Mouse (Mus musculus) forebrain, embryonic 16.5 days (tissue): ENCODE measurements around the gene Aak1. TPM values are rescaled to one million over a fixed set of nuclear protein-coding genes. Genes with fewer than 3 reads are reported as not detected.

Experiments
- ATAC-seq: fragments of 200-750 bp; cut with Nextera tagmentation; 2 replicates; pipeline ENCODE4 v1.8.0; 2017; ENCODE audit warnings: mild to moderate bottlenecking, moderate library complexity
- H3K27ac ChIP-seq: fragments of 300-500 bp; sonication (generic); 2 replicates; pipeline ENCODE4 v1.5.1; 2014; ENCODE audit warnings: low read length, control low read depth
- H3K27me3 ChIP-seq: fragments of 300-500 bp; sonication (generic); replicated peaks from 2 replicates; pipeline ENCODE4 v1.6.1; 2014; ENCODE audit warnings: low read length; ENCODE audit not compliant: control insufficient read depth, insufficient read depth
- H3K36me3 ChIP-seq: fragments of 300-500 bp; sonication (generic); 2 replicates; pipeline ENCODE4 v1.6.1; 2014; ENCODE audit not compliant: control insufficient read depth, insufficient read depth
- H3K4me1 ChIP-seq: fragments of 300-500 bp; sonication (generic); replicated peaks from 2 replicates; pipeline ENCODE4 v1.6.1; 2014; ENCODE audit warnings: low read length; ENCODE audit not compliant: control insufficient read depth, insufficient read depth
- H3K4me2 ChIP-seq: fragments of 300-500 bp; sonication (generic); 2 replicates; pipeline ENCODE4 v1.6.1; 2014; ENCODE audit warnings: mild to moderate bottlenecking, low read length, control low read depth
- H3K4me3 ChIP-seq: fragments of 300-500 bp; sonication (generic); replicated peaks from 2 replicates; pipeline ENCODE4 v1.5.1; 2014; ENCODE audit warnings: mild to moderate bottlenecking, low read length, control low read depth
- H3K9ac ChIP-seq: fragments of 300-500 bp; sonication (generic); replicated peaks from 2 replicates; pipeline ENCODE4 v1.6.1; 2014; ENCODE audit warnings: low read depth, low read length, control low read depth
- H3K9me3 ChIP-seq: fragments of 300-500 bp; sonication (generic); 2 replicates; pipeline ENCODE4 v1.6.1; 2016; ENCODE audit warnings: low read length; ENCODE audit not compliant: control insufficient read depth
- WGBS: fragments of 180-500 bp; shearing (Covaris S2); extraction: QIAGEN DNeasy Blood & Tissue Kit; methylation state at CpG from one replicate; pipeline ENCODE4 v1.1.7; 2014; 5-methylcytosine and 5-hydroxymethylcytosine counted together
- polyA plus RNA-seq: library from polyadenylated mRNA; unstranded; fragments of >200 nt; fragmentation: Nextera tagmentation; extraction: Ambion mirVana; gene quantifications from 2 replicates; pipeline ENCODE4 v1.2.1, GENCODE M21; 2015

The Aak1 gene
- polyA plus RNA-seq, 1 experiment from 2014 or later, result 36.8 TPM

DNA sequence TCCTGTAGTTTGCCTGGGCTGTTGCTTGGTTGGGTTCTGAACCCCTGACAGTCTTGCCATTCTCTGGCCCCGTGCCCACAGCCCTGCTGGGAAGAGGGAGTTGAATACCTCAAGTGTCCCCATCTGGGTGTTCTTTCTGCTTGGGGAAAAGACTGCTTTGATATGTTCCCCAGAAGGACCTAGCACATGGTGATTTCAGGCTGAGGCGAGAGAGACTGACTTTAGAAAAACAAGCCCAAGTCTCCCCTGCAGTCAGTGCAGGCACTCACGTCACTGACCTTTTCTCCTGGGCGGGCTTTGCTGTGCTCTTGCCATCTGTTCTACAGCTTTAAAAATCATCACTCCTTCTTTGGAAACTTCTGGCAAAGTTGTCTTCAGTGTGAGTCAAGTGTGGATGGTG, 67.9 kb downstream of the Aak1 start:
- no peaks in the 10 kb centered on the region for H3K36me3 ChIP-seq
- H3K4me2 ChIP-seq, result no peak overlapping the region
- no peaks in the 10 kb centered on the region for H3K9me3 ChIP-seq
- 75% methylated on average over 4 of the region's 4 CpGs for WGBS
- H3K4me3 ChIP-seq, result no peak overlapping the region
- no peaks in the 10 kb centered on the region for H3K27me3 ChIP-seq
- no peak overlapping the region for H3K27ac ChIP-seq
- ATAC-seq, result no peak
- H3K9ac ChIP-seq, result no peak overlapping the region
- peaks cover 8% of the 10 kb centered on the region for H3K4me1 ChIP-seq

DNA sequence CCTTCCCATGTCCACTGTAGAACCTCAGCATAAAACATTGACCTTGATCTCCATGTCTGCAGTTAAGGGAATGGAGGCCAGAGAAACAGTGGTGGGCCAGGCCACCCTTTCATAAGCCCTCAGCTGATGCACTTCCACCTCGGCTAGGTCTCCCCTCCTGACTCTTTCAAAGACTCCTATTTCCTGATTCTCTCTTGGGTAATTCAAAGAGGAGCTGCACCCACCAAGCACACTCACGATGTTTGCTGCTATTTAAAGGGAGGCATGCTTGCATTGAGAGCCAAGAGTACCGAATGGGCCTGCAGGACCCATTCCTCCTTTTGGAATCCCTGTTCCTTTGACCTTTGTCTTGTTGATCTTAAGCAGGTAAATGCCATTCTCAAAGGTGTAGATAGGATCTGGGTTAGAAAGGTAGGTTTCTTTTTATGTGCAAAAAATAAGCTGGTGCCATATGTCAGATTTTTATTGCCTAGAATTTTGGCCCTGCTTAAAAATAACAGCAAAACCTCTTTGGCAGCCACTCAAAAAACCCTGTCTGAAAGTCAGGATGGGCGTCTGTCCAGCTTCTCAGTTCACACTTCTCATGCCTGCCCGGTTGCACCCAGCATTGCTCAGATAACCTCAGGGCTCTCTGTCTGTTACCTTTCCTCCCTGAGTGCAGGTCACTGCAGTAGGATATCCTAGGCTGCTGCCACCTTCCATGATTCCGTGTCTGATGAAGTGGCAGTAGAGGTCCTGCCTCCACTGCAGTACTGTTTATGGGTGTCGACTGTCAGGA, 68.9 kb downstream of the Aak1 start:
- Histone ChIP-seq H3K9ac (no peak overlapping the region), H3K27ac (peak overlapping the region; percentile 33; the same call in 1 of the 2 replicates), H3K4me2 (no peak overlapping the region), H3K36me3 (no peaks in the 10 kb centered on the region), H3K27me3 (no peaks in the 10 kb centered on the region), H3K9me3 (no peaks in the 10 kb centered on the region), H3K4me3 (no peak overlapping the region), H3K4me1 (peaks cover 8% of the 10 kb centered on the region)
- no peak for ATAC-seq
- 60% methylated on average over 7 of the region's 7 CpGs for WGBS

DNA sequence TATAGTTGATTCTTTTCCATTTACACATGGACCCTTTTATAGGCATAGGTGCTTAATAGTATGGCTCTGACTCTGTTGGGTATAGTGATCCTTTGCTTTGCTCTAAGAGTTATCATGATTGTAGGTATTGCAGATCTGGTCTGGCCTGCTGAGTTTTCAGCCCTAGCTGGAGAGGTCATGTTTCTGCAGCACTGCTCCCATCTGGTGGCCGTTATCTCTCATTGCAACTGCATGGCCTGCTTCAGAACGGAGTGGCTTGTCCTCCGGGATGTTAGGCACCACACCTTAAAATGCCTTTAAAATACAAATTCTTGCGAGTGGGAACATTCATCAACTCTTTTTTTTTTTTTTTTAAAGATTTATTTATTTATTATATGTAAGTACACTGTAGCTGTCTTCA, 72.6 kb downstream of the Aak1 start:
- Histone ChIP-seq H3K27me3 (no peaks in the 10 kb centered on the region), H3K4me3 (no peak overlapping the region), H3K4me2 (no peak overlapping the region), H3K9ac (no peak overlapping the region), H3K4me1 (peaks cover 8% of the 10 kb centered on the region), H3K9me3 (no peaks in the 10 kb centered on the region), H3K36me3 (peaks cover 3% of the 10 kb centered on the region; the same call in 1 of the 2 replicates), H3K27ac (no peak overlapping the region)
- WGBS, result 24% methylated on average over 4 of the region's 4 CpGs
- no peak for ATAC-seq

DNA sequence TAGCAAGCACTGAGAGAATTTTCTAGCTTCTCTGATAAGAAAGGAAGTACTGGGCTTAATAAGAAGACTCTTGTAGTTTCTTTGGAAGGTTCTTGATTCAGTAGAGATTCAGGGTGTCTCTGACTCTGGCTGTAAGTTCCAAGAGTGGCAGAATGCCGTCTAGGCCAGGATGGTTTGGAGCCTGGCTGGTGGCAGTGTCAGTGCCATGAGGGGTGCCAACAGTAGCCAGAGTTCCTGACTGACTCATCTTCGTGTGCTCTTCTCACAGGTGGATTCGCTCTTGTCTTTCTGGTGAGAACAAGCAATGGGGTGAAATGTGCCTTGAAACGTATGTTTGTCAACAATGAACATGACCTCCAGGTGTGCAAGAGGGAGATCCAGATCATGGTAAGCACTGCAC, 75.4 kb downstream of the Aak1 start:
- H3K27me3 ChIP-seq, result no peaks in the 10 kb centered on the region
- H3K4me3 ChIP-seq, result no peak overlapping the region
- no peak overlapping the region for H3K27ac ChIP-seq
- H3K36me3 ChIP-seq, result peaks cover 6% of the 10 kb centered on the region; the same call in 1 of the 2 replicates
- no peak overlapping the region for H3K4me2 ChIP-seq
- 93% methylated on average over 4 of the region's 4 CpGs for WGBS
- no peaks in the 10 kb centered on the region for H3K4me1 ChIP-seq
- no peak overlapping the region for H3K9ac ChIP-seq
- no peak for ATAC-seq
- no peaks in the 10 kb centered on the region for H3K9me3 ChIP-seq

DNA sequence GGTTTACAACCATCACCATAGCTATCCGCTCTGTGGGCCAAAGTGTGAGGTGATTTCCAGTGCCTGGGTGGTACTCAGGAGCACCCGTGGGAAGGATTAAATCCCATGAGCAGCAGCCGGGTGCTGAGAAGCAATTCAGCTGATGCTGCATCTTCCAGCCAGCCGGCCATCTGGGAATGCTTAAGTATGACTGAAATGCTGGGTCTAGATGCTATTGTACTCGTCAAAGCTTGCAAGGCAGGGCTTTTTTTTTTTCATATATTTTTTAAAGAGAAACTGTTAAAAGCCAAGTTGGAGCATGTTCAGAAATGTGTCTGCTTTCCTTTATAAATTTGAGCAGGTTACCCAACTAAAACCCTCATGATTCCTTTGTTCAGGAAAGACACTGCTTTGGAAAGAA, 85.2 kb downstream of the Aak1 start:
- Histone ChIP-seq H3K4me1 (0 out of 2 replicates have a peak, but pooled peaks cover 2% of the 10 kb centered on the region), H3K27me3 (no peaks in the 10 kb centered on the region), H3K9ac (no peak overlapping the region), H3K9me3 (peaks cover 4% of the 10 kb centered on the region), H3K4me2 (no peak overlapping the region), H3K27ac (no peak overlapping the region), H3K4me3 (no peak overlapping the region), H3K36me3 (peaks cover 15% of the 10 kb centered on the region)
- ATAC-seq, result no peak
- WGBS, result 71% methylated on average over 5 of the region's 5 CpGs

DNA sequence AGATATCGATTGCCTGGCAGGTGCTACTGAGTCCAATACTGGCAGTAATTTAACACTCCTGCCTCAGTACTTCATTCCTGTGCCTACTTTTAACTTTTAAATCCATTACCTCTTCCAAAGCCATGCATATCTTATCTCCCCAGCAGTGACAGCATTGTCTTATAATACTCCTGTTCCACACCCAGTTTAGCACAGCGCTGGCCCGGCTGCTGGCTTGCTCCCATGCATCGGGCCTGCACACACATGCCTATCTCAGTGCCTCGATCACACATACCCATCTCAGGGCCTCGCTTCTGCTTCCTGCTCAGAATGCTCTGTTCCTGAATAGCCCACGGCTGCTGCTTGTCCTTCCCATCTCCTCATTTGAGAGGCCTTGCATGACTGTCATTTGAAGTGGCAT, 90.5 kb downstream of the Aak1 start:
- H3K4me3 ChIP-seq, result no peak overlapping the region
- WGBS, result 90% methylated on average over 7 of the region's 7 CpGs
- H3K27ac ChIP-seq, result no peak overlapping the region
- no peaks in the 10 kb centered on the region for H3K27me3 ChIP-seq
- H3K9me3 ChIP-seq, result peaks cover 4% of the 10 kb centered on the region
- H3K4me2 ChIP-seq, result no peak overlapping the region
- H3K36me3 ChIP-seq, result peaks cover 15% of the 10 kb centered on the region
- no peaks in the 10 kb centered on the region for H3K4me1 ChIP-seq
- ATAC-seq, result no peak
- H3K9ac ChIP-seq, result no peak overlapping the region

DNA sequence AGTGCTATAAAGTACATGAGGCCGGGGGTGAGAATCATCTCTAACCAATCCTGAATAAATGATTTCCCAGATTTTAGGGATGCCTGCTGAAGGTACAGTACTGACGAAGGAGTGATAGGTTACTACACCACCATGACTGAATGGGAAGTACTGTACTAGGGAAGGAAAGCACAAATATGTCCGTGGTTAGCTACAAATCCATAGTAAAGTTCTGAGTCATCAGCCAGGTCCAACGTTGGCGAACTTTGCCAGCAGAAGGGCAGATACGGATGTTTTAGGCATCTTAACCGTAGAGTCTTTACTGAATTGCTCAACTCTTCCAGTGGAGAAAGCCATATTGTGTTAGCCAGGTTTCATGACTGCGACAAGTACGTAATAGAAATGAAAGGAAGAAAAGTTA, 91.6 kb downstream of the Aak1 start:
- 97% methylated on average over 9 of the region's 9 CpGs for WGBS

DNA sequence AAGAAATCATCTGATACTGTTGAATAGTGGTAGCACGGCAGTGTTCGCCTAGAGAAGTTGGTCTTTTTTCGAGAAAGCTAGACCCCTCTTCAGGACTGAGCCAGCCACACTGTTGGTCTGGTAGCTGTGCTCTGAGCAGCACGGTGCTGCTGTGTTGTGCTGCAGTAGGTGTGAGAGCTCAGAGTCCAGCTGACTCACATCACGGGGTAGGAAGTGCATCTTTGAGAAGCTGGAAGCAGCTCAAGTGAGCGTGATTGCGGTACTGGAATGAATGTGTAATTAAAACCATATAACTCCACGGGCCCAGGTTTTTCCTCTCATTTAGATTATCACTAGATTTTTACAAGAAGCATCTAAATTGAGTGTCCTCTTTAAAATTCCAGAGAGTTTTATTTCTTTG, 97.8 kb downstream of the Aak1 start:
- Histone ChIP-seq H3K36me3 (no peaks in the 10 kb centered on the region; the same call in 1 of the 2 replicates), H3K9ac (no peak overlapping the region), H3K4me1 (no peaks in the 10 kb centered on the region), H3K27me3 (no peaks in the 10 kb centered on the region), H3K4me2 (no peak overlapping the region), H3K27ac (no peak overlapping the region), H3K9me3 (no peaks in the 10 kb centered on the region), H3K4me3 (no peak overlapping the region)
- no peak for ATAC-seq
- WGBS, result 74% methylated on average over 8 of the region's 8 CpGs

More for the DNA sequence above, 91.6 kb downstream of the Aak1 start:
- H3K4me2 ChIP-seq, result no peak overlapping the region
- no peak for ATAC-seq
- H3K27ac ChIP-seq, result no peak overlapping the region
- H3K4me3 ChIP-seq, result no peak overlapping the region
- no peak overlapping the region for H3K9ac ChIP-seq
- H3K36me3 ChIP-seq, result peaks cover 8% of the 10 kb centered on the region
- H3K9me3 ChIP-seq, result peaks cover 1% of the 10 kb centered on the region
- H3K27me3 ChIP-seq, result no peaks in the 10 kb centered on the region
- H3K4me1 ChIP-seq, result no peaks in the 10 kb centered on the region

DNA sequence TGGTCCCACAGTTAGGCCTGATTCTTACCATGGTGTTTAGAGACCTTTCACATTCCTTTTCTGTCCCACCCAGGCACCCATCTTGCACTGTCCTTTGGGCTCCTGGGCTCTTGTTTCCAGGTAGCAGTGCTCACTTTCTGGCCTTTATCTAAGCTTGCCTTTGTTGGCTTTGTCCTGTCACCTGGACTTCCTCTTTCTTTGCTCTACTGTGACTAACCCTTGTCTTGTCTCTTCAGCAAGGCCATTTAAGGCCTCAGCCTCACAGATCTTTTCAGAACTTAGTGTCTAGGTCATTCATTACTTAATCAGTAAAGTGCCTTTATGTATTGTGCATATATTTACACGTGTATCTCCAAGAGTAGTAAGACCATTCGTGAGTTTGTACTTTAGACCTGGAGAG, 99.4 kb downstream of the Aak1 start:
- Histone ChIP-seq H3K9me3 (no peaks in the 10 kb centered on the region), H3K27ac (no peak overlapping the region), H3K4me2 (no peak overlapping the region), H3K36me3 (no peaks in the 10 kb centered on the region; the same call in 1 of the 2 replicates), H3K27me3 (no peaks in the 10 kb centered on the region), H3K9ac (no peak overlapping the region), H3K4me1 (no peaks in the 10 kb centered on the region), H3K4me3 (no peak overlapping the region)
- no peak for ATAC-seq
- 88% methylated on average over 2 of the region's 2 CpGs for WGBS
